ENCODE assay signal across 9 mouse cellular contexts in genomic region chrX:101733828-101734319, GRCm38 (mm10). TPM values are rescaled to one million over a fixed set of nuclear protein-coding genes. Genes with fewer than 3 reads are reported as not detected.
DNase-seq lines count a peak whose midpoint lies in the region; ATAC-seq lines count a peak whose summit lies in the region.
"Had no signal": no experiment of that assay in that cellular context is flagged by ENCODE, and none has a peak within 500 bp of the region (broad histone marks: within the 10 kb centered on the region; RNA-seq: fewer than 3 reads in every experiment).

TSS of gene Cxcr3 (minus strand) at chrX:101734269.

- no peaks in the 10 kb centered on the region for H3K36me3 ChIP-seq in heart, embryonic 16.5 days (ENCODE audit: control insufficient read depth, insufficient read depth)
- H3K36me3 ChIP-seq in midbrain, embryonic 16.5 days (ENCODE audit: control insufficient read depth, insufficient read depth, low read length), result no peaks in the 10 kb centered on the region
- no peaks in the 10 kb centered on the region for H3K36me3 ChIP-seq in forebrain, embryonic 12.5 days (replicated peaks)

- no peak within 1 kb of the TSS for H3K4me3 ChIP-seq in heart, embryonic 16.5 days (ENCODE audit: low read length)
- no peak within 1 kb of the TSS for H3K4me3 ChIP-seq in midbrain, embryonic 16.5 days (ENCODE audit: low read depth, low read length)
- no peak within 1 kb of the TSS for H3K4me3 ChIP-seq in forebrain, embryonic 12.5 days (replicated peaks)

- peaks cover 12% of the 10 kb centered on the region for H3K4me1 ChIP-seq in heart, embryonic 16.5 days (ENCODE audit: control insufficient read depth, insufficient read depth, low read length)
- no peaks in the 10 kb centered on the region for H3K4me1 ChIP-seq in midbrain, embryonic 16.5 days (ENCODE audit: control insufficient read depth, insufficient read depth, low read length)
- no peaks in the 10 kb centered on the region for H3K4me1 ChIP-seq in forebrain, embryonic 12.5 days

- no peak; the same call in 1 of the 2 replicates for ATAC-seq in heart, embryonic 16.5 days (replicated peaks; ENCODE audit: extremely low read depth, insufficient read depth, low FRiP score)
- no peak for ATAC-seq in midbrain, embryonic 16.5 days
- no peak for ATAC-seq in forebrain, embryonic 12.5 days (ENCODE audit: low FRiP score)

- WGBS in heart, embryonic 16.5 days, result 26% methylated on average over 11 of the region's 11 CpGs
- 67% methylated on average over 11 of the region's 11 CpGs for WGBS in midbrain, embryonic 16.5 days
- 64% methylated on average over 11 of the region's 11 CpGs for WGBS in forebrain, embryonic 12.5 days

- H3K27me3 ChIP-seq in heart, embryonic 16.5 days (ENCODE audit: control insufficient read depth, insufficient read depth, low read length), result peaks cover 4% of the 10 kb centered on the region; the same call in 1 of the 2 replicates
- H3K27me3 ChIP-seq in midbrain, embryonic 16.5 days (ENCODE audit: control insufficient read depth, insufficient read depth, low read depth, low read length), result peaks cover 6% of the 10 kb centered on the region
- H3K27me3 ChIP-seq in forebrain, embryonic 12.5 days, result peaks cover 59% of the 10 kb centered on the region

- peak within 1 kb of the TSS; percentile 12; the same call in 1 of the 2 replicates for H3K4me2 ChIP-seq in heart, embryonic 16.5 days (ENCODE audit: low read depth, low read length)
- no peak within 1 kb of the TSS for H3K4me2 ChIP-seq in midbrain, embryonic 16.5 days (ENCODE audit: low read length)
- no peak within 1 kb of the TSS for H3K4me2 ChIP-seq in forebrain, embryonic 12.5 days

- H3K27ac ChIP-seq in heart, embryonic 16.5 days (ENCODE audit: low read length), result no peak within 1 kb of the TSS
- no peak within 1 kb of the TSS for H3K27ac ChIP-seq in midbrain, embryonic 16.5 days (ENCODE audit: low read length)
- H3K27ac ChIP-seq in forebrain, embryonic 12.5 days, result no peak within 1 kb of the TSS

- DNase-seq in right cerebral cortex, postnatal 4 days, result peak; percentile 13
- no peak for DNase-seq in right cerebral cortex, adult 2 months (ENCODE audit: low spot score in 2 of 2)
- peak; percentile 72 for DNase-seq in adrenal gland, postnatal 25 days
- peak; percentile 8 for DNase-seq in lung, postnatal 10 days
- peak; percentile 20 for DNase-seq in thymus, postnatal 25 days

- H3K9me3 ChIP-seq in heart, embryonic 16.5 days (replicated peaks; ENCODE audit: control insufficient read depth, low read length), result no peaks in the 10 kb centered on the region
- H3K9me3 ChIP-seq in midbrain, embryonic 16.5 days (replicated peaks; ENCODE audit: control insufficient read depth, low read length, poor library complexity, severe bottlenecking), result no peaks in the 10 kb centered on the region
- H3K9me3 ChIP-seq in forebrain, embryonic 12.5 days, result no peaks in the 10 kb centered on the region

- H3K9ac ChIP-seq in heart, embryonic 16.5 days (ENCODE audit: low read length), result no peak within 1 kb of the TSS
- no peak within 1 kb of the TSS for H3K9ac ChIP-seq in midbrain, embryonic 16.5 days (ENCODE audit: low read depth, low read length)
- no peak within 1 kb of the TSS for H3K9ac ChIP-seq in forebrain, embryonic 12.5 days

RNA-seq across cellular contexts. Expression of gene Cxcr3, which starts in this region (rescaled TPM):
- not detected in 2 replicates for total RNA-seq in adrenal gland, postnatal 25 days (2021)
- polyA plus RNA-seq in heart, embryonic 16.5 days (2015; fragmentation: Nextera tagmentation; extraction: Ambion mirVana), result 0.19 and 0.60 TPM in 2 replicates
- 0.14 and 0.16 TPM in 2 replicates for polyA plus RNA-seq in midbrain, embryonic 16.5 days (2015; fragmentation: Nextera tagmentation; extraction: Ambion mirVana)
- polyA plus RNA-seq in forebrain, embryonic 12.5 days (2016; fragmentation: Nextera tagmentation; extraction: Ambion mirVana), result 0.10 TPM in 1 of 2 replicates, not detected in the other
- polyA plus RNA-seq: limb, embryonic 11.5 days had no signal

Comparison
In these comparisons a context has a peak if more than half of its experiments do, and no peak if none do; other contexts are left out.
1. DNase-seq: peak in right cerebral cortex, postnatal 4 days (single experiment), lung, postnatal 10 days (single experiment) and thymus, postnatal 25 days (single experiment); none in right cerebral cortex, adult 2 months (0 of 2).
2. Peak in DNase-seq in adrenal gland, postnatal 25 days; RNA of the gene not detected or under 1 TPM.